Mouse (Mus musculus) lung, embryonic 14.5 days (tissue): ENCODE measurements at regions not wholly inside any gene's neighbourhood (a gene's known extent, or its start where the extent isn't known, plus 50 kb on each side); places are given as distances from the start of the nearest gene placed in this dataset.

Source experiments
- ATAC-seq: fragments of 200-750 bp; cut with Nextera tagmentation; 2 replicates; pipeline ENCODE4 v1.8.0; 2017; ENCODE audit warnings: mild to moderate bottlenecking, moderate TSS enrichment, moderate library complexity; ENCODE audit not compliant: insufficient read depth
- DNase-seq: peaks from one replicate; pipeline ENCODE4 v3.0.0-alpha.2; 2015
- H3K27ac ChIP-seq: fragments of 300-500 bp; sonication (generic); 2 replicates; pipeline ENCODE4 v1.5.1; 2014; ENCODE audit warnings: low read depth, mild to moderate bottlenecking, moderate library complexity
- H3K27me3 ChIP-seq: fragments of 300-500 bp; sonication (generic); 2 replicates; pipeline ENCODE4 v1.6.1; 2014; ENCODE audit warnings: low read length, control low read depth; ENCODE audit not compliant: insufficient read depth
- H3K36me3 ChIP-seq: fragments of 300-500 bp; sonication (generic); 2 replicates; pipeline ENCODE4 v1.6.1; 2014; ENCODE audit warnings: control low read depth; ENCODE audit not compliant: insufficient read depth
- H3K4me1 ChIP-seq: fragments of 300-500 bp; sonication (generic); 2 replicates; pipeline ENCODE4 v1.6.1; 2014; ENCODE audit warnings: antibody characterized with exemption, control low read depth; ENCODE audit not compliant: insufficient read depth
- H3K4me2 ChIP-seq: fragments of 300-500 bp; sonication (generic); 2 replicates; pipeline ENCODE4 v1.6.1; 2014; ENCODE audit warnings: mild to moderate bottlenecking
- H3K4me3 ChIP-seq: fragments of 300-500 bp; sonication (generic); 2 replicates; pipeline ENCODE4 v1.5.1; 2014; ENCODE audit warnings: low read depth, low read length
- H3K9ac ChIP-seq: fragments of 300-500 bp; sonication (generic); 2 replicates; pipeline ENCODE4 v1.6.1; 2014
- H3K9me3 ChIP-seq: fragments of 300-500 bp; sonication (generic); 2 replicates; pipeline ENCODE4 v1.6.1; 2016; ENCODE audit warnings: low read depth, low read length, control low read depth
- CTCF ChIP-seq: IDR thresholded peaks from 2 replicates; pipeline ENCODE4 v1.5.1; 2016; ENCODE audit warnings: antibody characterized with exemption, low read depth
- WGBS: fragments of 180-500 bp; shearing (Covaris S2); extraction: QIAGEN DNeasy Blood & Tissue Kit; methylation state at CpG from one replicate; pipeline ENCODE4 v1.1.7; 2014; 5-methylcytosine and 5-hydroxymethylcytosine counted together

DNA sequence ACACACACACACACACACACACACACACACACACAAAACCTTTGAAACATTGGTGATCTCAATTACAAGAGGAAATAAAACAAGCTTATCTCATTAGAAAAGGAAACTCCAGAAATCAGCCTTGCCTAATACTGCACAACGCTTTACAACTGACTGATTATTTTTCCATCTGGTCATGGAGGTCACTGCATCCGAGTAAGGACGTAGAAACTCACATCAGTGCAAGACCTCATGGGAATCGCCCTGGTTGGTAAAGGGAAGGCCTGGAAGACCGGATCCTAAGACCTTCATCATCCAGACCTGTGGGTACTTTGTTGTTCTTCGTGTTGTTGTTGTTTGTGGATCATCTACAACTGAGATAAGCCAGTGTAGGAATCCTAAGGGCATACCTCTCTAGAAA, 77.8 kb upstream of the Sestd1 start:
- Histone ChIP-seq H3K4me1 (no peaks in the 10 kb centered on the region), H3K4me3 (no peak overlapping the region), H3K4me2 (no peak overlapping the region), H3K9me3 (no peaks in the 10 kb centered on the region), H3K36me3 (no peaks in the 10 kb centered on the region), H3K27me3 (no peaks in the 10 kb centered on the region), H3K27ac (no peak overlapping the region), H3K9ac (no peak overlapping the region)
- WGBS: 73% methylated on average over 6 of the region's 6 CpGs
- no peak for ATAC-seq
- TF ChIP-seq CTCF: no peak
- no peak for DNase-seq

DNA sequence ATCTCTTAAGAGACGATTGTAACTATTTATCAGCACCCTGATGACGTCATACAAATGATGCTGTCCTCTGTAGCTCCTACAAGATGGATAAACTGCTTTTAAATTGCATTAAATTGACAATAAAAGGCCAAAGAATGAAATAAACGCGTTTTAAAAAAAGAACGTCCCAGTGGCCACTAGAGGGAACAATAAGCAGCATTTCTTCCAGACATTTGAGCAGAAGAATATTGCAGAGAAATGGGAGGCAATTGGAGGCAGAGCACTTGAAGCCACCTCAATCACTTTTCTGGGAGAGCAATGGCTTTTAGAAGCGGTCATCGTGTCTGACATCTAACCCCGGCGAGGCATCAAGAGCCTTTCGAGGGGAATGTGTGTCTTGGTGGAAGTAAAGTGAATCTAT, 76.4 kb upstream of the Sestd1 start:
- H3K36me3 ChIP-seq: no peaks in the 10 kb centered on the region
- no peak overlapping the region for H3K4me3 ChIP-seq
- no peak overlapping the region for H3K9ac ChIP-seq
- ATAC-seq: no peak
- H3K9me3 ChIP-seq: no peaks in the 10 kb centered on the region
- no peak overlapping the region for H3K27ac ChIP-seq
- peak; percentile 60 for TF ChIP-seq CTCF
- no peaks in the 10 kb centered on the region for H3K4me1 ChIP-seq
- H3K4me2 ChIP-seq: no peak overlapping the region
- peak; percentile 60 for DNase-seq
- WGBS: 60% methylated on average over 10 of the region's 10 CpGs
- H3K27me3 ChIP-seq: no peaks in the 10 kb centered on the region

DNA sequence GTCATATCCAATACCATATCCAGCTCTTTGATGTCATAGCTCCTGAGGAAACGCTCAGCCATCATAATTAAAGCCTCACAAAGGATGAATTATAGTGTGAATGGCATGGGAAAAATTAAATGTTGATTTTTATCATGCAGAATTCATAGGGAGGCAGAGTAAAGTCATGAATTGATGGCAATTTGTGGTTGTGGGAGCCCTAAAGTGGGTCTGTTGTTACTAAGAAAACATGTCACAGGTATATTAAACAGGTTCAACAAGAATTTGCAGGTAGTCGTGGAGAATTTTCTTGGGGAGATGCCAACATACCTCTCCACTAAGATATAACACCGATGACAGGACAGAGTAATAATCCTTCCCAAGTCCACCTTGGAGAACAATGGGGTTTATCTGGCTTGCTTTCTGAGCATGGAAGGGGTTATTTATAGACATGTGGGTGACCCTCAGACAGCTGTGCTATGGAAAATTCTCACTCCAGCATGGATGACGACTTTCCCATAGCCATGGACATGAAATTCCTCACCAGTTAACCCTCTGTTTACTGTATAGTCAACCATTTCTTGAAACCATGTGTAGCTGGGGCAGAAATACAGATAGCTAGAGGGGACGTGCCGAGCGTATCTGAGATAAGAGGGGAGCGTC, 71.7 kb upstream of the Sestd1 start:
- no peak for ATAC-seq
- peak; percentile 35 for DNase-seq
- no peak overlapping the region for H3K9ac ChIP-seq
- 67% methylated on average over 8 of the region's 8 CpGs for WGBS
- no peaks in the 10 kb centered on the region for H3K9me3 ChIP-seq
- H3K4me1 ChIP-seq: no peaks in the 10 kb centered on the region
- no peak overlapping the region for H3K4me2 ChIP-seq
- H3K27ac ChIP-seq: no peak overlapping the region
- no peak overlapping the region for H3K4me3 ChIP-seq
- H3K27me3 ChIP-seq: no peaks in the 10 kb centered on the region
- H3K36me3 ChIP-seq: no peaks in the 10 kb centered on the region
- no peak for TF ChIP-seq CTCF

DNA sequence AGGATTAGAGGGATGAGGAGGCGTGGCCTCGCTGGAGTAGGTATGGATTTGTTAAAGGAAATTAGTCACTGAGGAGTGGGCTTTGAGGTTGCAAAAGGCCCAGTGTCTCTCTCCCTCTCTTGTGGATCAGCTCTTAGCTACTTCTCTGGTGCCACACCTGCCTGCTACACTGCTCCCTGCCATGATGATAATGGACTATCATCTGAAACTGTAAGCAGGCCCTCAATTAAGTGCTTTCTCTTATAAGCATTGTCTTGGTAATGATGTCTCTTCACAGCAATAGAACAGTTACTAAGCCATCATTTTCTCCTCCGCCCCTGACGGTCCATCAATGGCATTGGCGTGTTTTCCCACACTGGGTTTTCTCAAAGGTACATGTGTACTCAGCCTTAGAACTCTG, 66.6 kb upstream of the Sestd1 start:
- Histone ChIP-seq H3K27ac (no peak overlapping the region), H3K27me3 (no peaks in the 10 kb centered on the region), H3K4me2 (no peak overlapping the region), H3K4me1 (no peaks in the 10 kb centered on the region), H3K9ac (no peak overlapping the region), H3K36me3 (no peaks in the 10 kb centered on the region), H3K9me3 (no peaks in the 10 kb centered on the region), H3K4me3 (no peak overlapping the region)
- ATAC-seq (no peak), DNase-seq (no peak)
- WGBS: 92% methylated on average over 5 of the region's 5 CpGs
- TF ChIP-seq CTCF: no peak

DNA sequence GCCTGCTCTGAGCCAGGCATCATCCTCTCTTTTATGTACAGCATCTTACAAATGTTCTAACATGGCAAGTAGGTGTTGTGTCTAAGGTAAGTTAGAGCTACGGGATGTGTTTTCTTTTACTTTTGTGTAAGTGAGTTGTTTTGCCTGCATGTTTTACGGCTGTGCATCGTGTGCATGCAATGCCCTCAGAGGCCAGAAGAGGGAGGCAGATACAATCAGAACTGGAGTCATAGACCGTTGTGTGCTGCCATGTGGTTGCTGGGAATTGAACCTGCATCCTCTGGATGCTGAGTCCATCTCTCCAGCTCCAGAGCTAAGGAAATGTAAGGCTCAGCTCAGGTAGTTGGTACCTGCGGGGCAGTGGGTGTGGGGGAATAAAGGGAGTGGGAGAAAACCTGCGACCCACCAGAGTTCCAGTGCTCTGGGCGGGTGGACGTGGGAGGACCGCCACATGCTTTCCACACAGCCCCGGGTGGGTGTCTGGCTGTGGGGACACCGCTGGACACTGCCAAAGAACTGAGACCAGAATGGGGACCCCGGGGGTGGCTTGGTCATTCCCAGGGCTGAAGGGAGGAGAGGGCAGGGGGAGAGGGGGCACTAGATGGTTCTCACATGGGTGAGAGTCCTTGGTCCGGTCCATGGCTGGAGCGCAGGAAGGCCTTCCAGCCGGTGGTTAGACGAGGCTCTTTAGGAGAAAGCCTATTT, 63.5 kb upstream of the Sestd1 start:
- Histone ChIP-seq H3K9ac (no peak overlapping the region), H3K4me2 (no peak overlapping the region), H3K4me3 (no peak overlapping the region), H3K36me3 (no peaks in the 10 kb centered on the region), H3K27me3 (no peaks in the 10 kb centered on the region), H3K4me1 (no peaks in the 10 kb centered on the region), H3K9me3 (no peaks in the 10 kb centered on the region), H3K27ac (no peak overlapping the region)
- 91% methylated on average over 16 of the region's 16 CpGs for WGBS
- peak; percentile 65 for TF ChIP-seq CTCF
- DNase-seq: peak; percentile 19
- ATAC-seq: no peak

DNA sequence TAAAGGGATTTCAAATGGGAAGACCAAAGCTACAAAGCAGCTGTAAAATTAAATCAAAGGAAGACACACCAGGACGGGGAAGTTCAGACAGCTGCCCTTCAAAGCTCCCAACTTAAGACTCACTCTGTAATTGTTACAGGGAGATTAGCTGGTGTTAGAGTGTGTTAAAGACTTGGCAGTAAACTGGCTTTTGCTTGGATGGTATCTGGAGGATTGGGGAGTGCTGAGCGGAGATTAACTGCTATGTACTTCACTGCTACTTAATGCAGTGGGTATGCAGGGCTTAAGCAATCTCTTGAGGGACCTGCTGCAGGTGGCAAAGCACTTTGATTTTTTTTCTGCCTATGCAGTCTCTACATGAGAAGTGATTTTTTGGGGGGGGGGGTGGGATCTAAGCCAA, 62.0 kb upstream of the Sestd1 start:
- H3K9ac ChIP-seq: no peak overlapping the region
- no peaks in the 10 kb centered on the region for H3K36me3 ChIP-seq
- no peak for TF ChIP-seq CTCF
- no peaks in the 10 kb centered on the region for H3K4me1 ChIP-seq
- no peak overlapping the region for H3K27ac ChIP-seq
- no peaks in the 10 kb centered on the region for H3K27me3 ChIP-seq
- ATAC-seq (peak; percentile 33; the same call in 1 of the 2 replicates), DNase-seq (peak; percentile 3)
- no peak overlapping the region for H3K4me3 ChIP-seq
- H3K9me3 ChIP-seq: no peaks in the 10 kb centered on the region
- WGBS: 34% methylated on average over 2 of the region's 2 CpGs
- no peak overlapping the region for H3K4me2 ChIP-seq

DNA sequence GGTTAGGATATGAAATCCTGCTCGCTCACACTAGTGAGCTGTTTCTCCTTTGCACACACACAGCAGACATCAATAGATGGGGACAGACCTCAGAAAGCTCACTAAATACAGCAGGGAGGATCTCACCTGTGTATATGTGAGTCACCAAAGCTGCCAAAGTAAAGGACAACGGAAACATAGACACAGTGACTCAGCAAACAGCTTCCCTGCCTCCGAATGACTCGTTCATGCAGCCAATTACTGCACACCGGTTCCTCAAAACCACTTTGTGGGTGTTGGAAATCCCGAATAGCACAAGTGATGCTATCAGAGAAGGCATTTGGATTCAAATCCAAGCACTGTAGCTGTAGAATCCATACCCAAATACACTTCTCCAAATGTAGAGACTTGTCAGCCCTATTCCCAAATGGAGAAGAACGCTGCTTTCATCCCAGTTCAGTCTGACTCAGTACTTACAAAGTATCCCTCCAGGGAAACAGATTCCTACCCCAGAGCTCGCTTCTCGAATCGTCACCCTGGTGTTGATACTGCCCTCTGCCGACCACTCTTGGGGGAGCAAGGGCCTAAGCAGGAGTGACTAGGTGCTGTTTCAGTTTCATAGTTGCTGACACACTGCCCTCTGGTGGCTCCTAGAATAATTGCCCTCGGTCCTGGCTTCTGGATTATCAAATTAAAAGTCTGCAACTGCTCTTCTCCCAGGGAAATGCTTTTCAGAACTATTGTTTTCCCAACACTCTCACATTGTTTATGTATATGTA, 61.4 kb upstream of the Sestd1 start:
- Histone ChIP-seq H3K9ac (no peak overlapping the region), H3K4me1 (no peaks in the 10 kb centered on the region), H3K9me3 (no peaks in the 10 kb centered on the region), H3K4me3 (no peak overlapping the region), H3K4me2 (no peak overlapping the region), H3K27me3 (no peaks in the 10 kb centered on the region), H3K36me3 (no peaks in the 10 kb centered on the region), H3K27ac (no peak overlapping the region)
- DNase-seq: peak; percentile 96
- WGBS: 41% methylated on average over 12 of the region's 12 CpGs
- ATAC-seq: peak; percentile 76
- TF ChIP-seq CTCF: peak; percentile 98
